Mouse (Mus musculus) MEL (cell line): ENCODE results near the gene Mitf. TPM values are rescaled to one million over a fixed set of nuclear protein-coding genes. Genes with fewer than 3 reads are reported as not detected.

Experiments used
- DNase-seq: peaks from one replicate; pipeline ENCODE4 v3.0.0; 2011; ENCODE audit warnings: low read depth, low spot score
- H3K27ac ChIP-seq: 2 replicates; pipeline ENCODE4 v1.5.1; 2012; ENCODE audit warnings: low read depth, mild to moderate bottlenecking, control low read depth, low read length, moderate library complexity; ENCODE audit not compliant: control insufficient read depth
- H3K27me3 ChIP-seq, 2 experiments: fragments of 150-350 bp in 1 of 2; sonication (generic) in 1 of 2; 2 replicates each; pipeline ENCODE4 v1.6.1; 2012; ENCODE audit warnings: low read length in 2 of 2, mild to moderate bottlenecking in 2 of 2, improper control_type of control experiment in 1 of 2, moderate library complexity in 1 of 2; ENCODE audit not compliant: insufficient read depth in 2 of 2, control insufficient read depth in 1 of 2
- H3K36me3 ChIP-seq, 2 experiments: 2 replicates each; pipeline ENCODE4 v1.6.1; 2012 to 2014; ENCODE audit warnings: low read length in 2 of 2, improper control_type of control experiment in 1 of 2, inconsistent platforms in 1 of 2, mild to moderate bottlenecking in 1 of 2; ENCODE audit not compliant: insufficient read depth in 2 of 2, control insufficient read depth in 1 of 2
- H3K4me1 ChIP-seq, 2 experiments: fragments of 150-350 bp in 1 of 2; sonication (generic) in 1 of 2; 2 replicates each; pipeline ENCODE4 v1.6.1; 2012; ENCODE audit warnings: low read length in 2 of 2, improper control_type of control experiment in 1 of 2, mild to moderate bottlenecking in 1 of 2; ENCODE audit not compliant: insufficient read depth in 2 of 2, control insufficient read depth in 1 of 2
- H3K4me3 ChIP-seq, 2 experiments: fragments of 150-350 bp in 1 of 2; sonication (generic) in 1 of 2; 2 replicates each; pipeline ENCODE4 v1.5.1; 2012; ENCODE audit warnings: low read depth in 2 of 2, low read length in 2 of 2, mild to moderate bottlenecking in 2 of 2, moderate library complexity in 2 of 2, control low read depth in 1 of 2, improper control_type of control experiment in 1 of 2; ENCODE audit not compliant: control insufficient read depth in 1 of 2, insufficient read depth in 1 of 2
- H3K79me2 ChIP-seq: 2 replicates; pipeline ENCODE4 v1.6.1; 2012; ENCODE audit warnings: mild to moderate bottlenecking, low read length, moderate library complexity; ENCODE audit not compliant: control insufficient read depth, poor library complexity, insufficient read depth
- H3K9ac ChIP-seq: 2 replicates; pipeline ENCODE4 v1.6.1; 2012; ENCODE audit warnings: low read depth, mild to moderate bottlenecking, control low read depth, low read length, moderate library complexity; ENCODE audit not compliant: control insufficient read depth, poor library complexity, severe bottlenecking
- H3K9me3 ChIP-seq: fragments of 150-350 bp; sonication (generic); replicated peaks from 2 replicates; pipeline ENCODE4 v1.6.1; 2012; ENCODE audit warnings: mild to moderate bottlenecking, low read length, improper control_type of control experiment, moderate library complexity; ENCODE audit not compliant: insufficient read depth
- BHLHE40 ChIP-seq: IDR thresholded peaks from 2 replicates; pipeline ENCODE4 v1.6.1; 2012; ENCODE audit warnings: low read depth, mild to moderate bottlenecking, inconsistent platforms, low read length, improper control_type of control experiment, borderline replicate concordance
- EP300 ChIP-seq, 2 experiments: IDR thresholded peaks; 2 replicates each; pipeline ENCODE4 v1.6.1; 2011; ENCODE audit warnings: improper control_type of control experiment in 2 of 2, low read length in 2 of 2, low read depth in 1 of 2, mild to moderate bottlenecking in 1 of 2
- GABPA ChIP-seq: IDR thresholded peaks from 2 replicates; pipeline ENCODE4 v1.6.1; 2012; ENCODE audit warnings: low read depth, mild to moderate bottlenecking, inconsistent platforms, low read length, improper control_type of control experiment, moderate library complexity
- GATA1 ChIP-seq: IDR thresholded peaks from 2 replicates; pipeline ENCODE4 v1.6.1; 2011; ENCODE audit warnings: low read depth, low read length, improper control_type of control experiment
- MAX ChIP-seq: IDR thresholded peaks from 2 replicates; pipeline ENCODE4 v1.6.1; 2011; ENCODE audit warnings: low read length, improper control_type of control experiment
- MAZ ChIP-seq: IDR thresholded peaks from 2 replicates; pipeline ENCODE4 v1.6.1; 2012; ENCODE audit warnings: low read depth, mild to moderate bottlenecking, inconsistent platforms, low read length, improper control_type of control experiment
- MEF2A ChIP-seq: IDR thresholded peaks from 2 replicates; pipeline ENCODE4 v1.6.1; 2014; ENCODE audit warnings: low read depth, mild to moderate bottlenecking, inconsistent platforms, low read length, improper control_type of control experiment; ENCODE audit not compliant: poor library complexity, insufficient replicate concordance, severe bottlenecking; ENCODE audit errors: extremely low read depth
- MXI1 ChIP-seq: IDR thresholded peaks from 2 replicates; pipeline ENCODE4 v1.6.1; 2011; ENCODE audit warnings: mild to moderate bottlenecking, low read depth, low read length, improper control_type of control experiment
- MYB ChIP-seq: IDR thresholded peaks from 2 replicates; pipeline ENCODE4 v1.6.1; 2011; ENCODE audit warnings: mild to moderate bottlenecking, low read depth, low read length, improper control_type of control experiment
- NELFE ChIP-seq: IDR thresholded peaks from 2 replicates; pipeline ENCODE4 v1.6.1; 2011; ENCODE audit warnings: low read depth, low read length, improper control_type of control experiment
- POLR2AphosphoS2 ChIP-seq: IDR thresholded peaks from 2 replicates; pipeline ENCODE4 v1.6.1; 2011; ENCODE audit warnings: low read length, improper control_type of control experiment
- RCOR1 ChIP-seq: IDR thresholded peaks from 2 replicates; pipeline ENCODE4 v1.6.1; 2012; ENCODE audit warnings: low read depth, mild to moderate bottlenecking, inconsistent platforms, low read length, improper control_type of control experiment
- SIN3A ChIP-seq: IDR thresholded peaks from 2 replicates; pipeline ENCODE4 v1.6.1; 2012; ENCODE audit warnings: low read length, improper control_type of control experiment, inconsistent platforms
- TAL1 ChIP-seq: IDR thresholded peaks from 2 replicates; pipeline ENCODE4 v1.6.1; 2012; ENCODE audit warnings: mild to moderate bottlenecking, inconsistent platforms, low read length, moderate library complexity, mixed read lengths
- TBP ChIP-seq: IDR thresholded peaks from 2 replicates; pipeline ENCODE4 v1.8.0; 2011; ENCODE audit warnings: low read depth, low read length, improper control_type of control experiment
- UBTF ChIP-seq: IDR thresholded peaks from 2 replicates; pipeline ENCODE4 v1.6.1; 2012; ENCODE audit warnings: low read depth, mild to moderate bottlenecking, inconsistent platforms, low read length, improper control_type of control experiment, moderate library complexity, borderline replicate concordance; ENCODE audit not compliant: insufficient read depth
- USF1 ChIP-seq: IDR thresholded peaks from 2 replicates; pipeline ENCODE4 v1.6.1; 2014; ENCODE audit warnings: low read depth, mild to moderate bottlenecking, inconsistent platforms, low read length, improper control_type of control experiment, moderate library complexity
- USF2 ChIP-seq, 2 experiments: IDR thresholded peaks; 2 replicates each; pipeline ENCODE4 v1.6.1; 2011 to 2012; ENCODE audit warnings: improper control_type of control experiment in 2 of 2, low read length in 2 of 2, borderline replicate concordance in 1 of 2, inconsistent platforms in 1 of 2, low read depth in 1 of 2, mild to moderate bottlenecking in 1 of 2; ENCODE audit not compliant: insufficient read depth in 1 of 2
- ZC3H11A ChIP-seq: IDR thresholded peaks from 2 replicates; pipeline ENCODE4 v1.6.1; 2012; ENCODE audit warnings: low read depth, mild to moderate bottlenecking, inconsistent platforms, low read length, improper control_type of control experiment
- ZKSCAN1 ChIP-seq: IDR thresholded peaks from 2 replicates; pipeline ENCODE4 v1.6.1; 2012; ENCODE audit warnings: low read depth, mild to moderate bottlenecking, inconsistent platforms, low read length, improper control_type of control experiment, moderate library complexity
- ZMIZ1 ChIP-seq: IDR thresholded peaks from 2 replicates; pipeline ENCODE4 v1.6.1; 2012; ENCODE audit warnings: low read depth, mild to moderate bottlenecking, inconsistent platforms, low read length, improper control_type of control experiment, moderate library complexity
- ZNF384 ChIP-seq: IDR thresholded peaks from 2 replicates; pipeline ENCODE4 v1.6.1; 2012; ENCODE audit warnings: low read depth, mild to moderate bottlenecking, inconsistent platforms, low read length, improper control_type of control experiment
- polyA plus RNA-seq, 2 experiments: library from polyadenylated mRNA; stranded (reverse) in 1 of 2; unstranded in 1 of 2; fragments of >175 nt in 1 of 2; fragments of >200 nt in 1 of 2; gene quantifications; 2 replicates each; pipeline versions ENCODE4 v1.2.1 to v1.2.4; 2012; ENCODE audit warnings: low replicate concordance in 2 of 2, low read depth in 1 of 2; ENCODE audit not compliant: insufficient read length in 2 of 2, insufficient read depth in 1 of 2, missing spikeins in 1 of 2
- total RNA-seq: library from RNA; depleted of rRNA; stranded (reverse); fragments of 300-350 nt; gene quantifications from 2 replicates; pipeline ENCODE4 v1.2.3, GENCODE M21; 2012

Gene Mitf
- total and polyA plus RNA-seq, 3 experiments: 1.8 to 2.1 TPM; not detected in 1

DNA sequence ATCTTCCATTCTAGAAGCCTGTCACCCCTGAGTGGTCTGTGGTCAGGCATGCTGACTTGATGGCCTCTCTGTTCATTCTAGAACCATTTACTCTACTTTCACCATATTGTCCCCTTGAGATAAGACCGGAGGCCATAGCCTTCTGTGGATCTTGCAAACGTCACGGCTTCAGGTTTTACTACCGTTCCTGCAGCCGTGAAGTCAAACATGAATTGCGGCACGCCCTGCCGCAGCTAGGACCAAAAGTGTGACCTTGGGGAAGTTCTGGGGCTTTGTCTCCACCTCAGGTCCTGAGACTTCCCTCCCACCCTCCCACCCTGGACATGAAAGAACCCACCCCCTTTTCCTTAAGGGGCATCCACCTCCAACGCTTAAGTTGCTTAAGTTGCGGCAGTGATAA, 149.8 kb downstream of the Mitf start:
- no peak for TF ChIP-seq GATA1
- TF ChIP-seq POLR2AphosphoS2: no peak
- TF ChIP-seq, all 39 proteins: peak for 0
- DNase-seq: no peak
- H3K36me3 ChIP-seq: no peaks in the 10 kb centered on the region

DNA sequence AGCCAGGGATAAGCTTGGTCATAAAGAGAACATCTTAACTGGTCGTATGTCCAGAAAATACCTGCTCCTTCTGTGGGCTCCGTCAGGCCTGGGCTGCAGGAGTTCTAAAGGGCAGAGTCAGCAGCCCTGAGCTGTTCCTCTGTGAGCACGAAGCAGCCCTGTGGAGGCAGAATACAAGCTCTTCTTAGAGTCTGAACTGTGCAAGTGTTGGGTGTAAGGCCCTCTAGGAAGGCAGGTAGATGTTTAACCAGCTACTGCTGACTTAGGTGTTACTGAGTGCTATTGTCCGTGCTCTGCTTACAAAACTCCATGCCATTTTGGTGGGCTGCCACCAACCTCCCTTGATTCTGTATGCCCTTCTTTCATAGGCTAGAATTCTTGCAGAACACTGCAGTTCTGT, 151.4 kb downstream of the Mitf start:
- DNase-seq: no peak
- H3K27ac ChIP-seq: no peak overlapping the region
- H3K9ac ChIP-seq: no peak overlapping the region
- no peaks in the 10 kb centered on the region for H3K79me2 ChIP-seq
- H3K9me3 ChIP-seq: no peaks in the 10 kb centered on the region
- no peaks in the 10 kb centered on the region; a peak in 1 of 4 replicates for H3K4me1 ChIP-seq
- H3K27me3 ChIP-seq: no peaks in the 10 kb centered on the region
- TF ChIP-seq MAX: no peak
- no peak for TF ChIP-seq ZMIZ1
- TF ChIP-seq NELFE: no peak
- H3K4me3 ChIP-seq: no peak overlapping the region
- H3K36me3 ChIP-seq: no peaks in the 10 kb centered on the region; a peak in 1 of 4 replicates

More for the DNA sequence above, 149.8 kb downstream of the Mitf start:
- no peaks in the 10 kb centered on the region for H3K9me3 ChIP-seq
- H3K4me3 ChIP-seq: no peak overlapping the region
- H3K4me1 ChIP-seq: no peaks in the 10 kb centered on the region
- no peaks in the 10 kb centered on the region for H3K27me3 ChIP-seq
- H3K9ac ChIP-seq: no peak overlapping the region
- H3K27ac ChIP-seq: no peak overlapping the region
- no peaks in the 10 kb centered on the region for H3K79me2 ChIP-seq

DNA sequence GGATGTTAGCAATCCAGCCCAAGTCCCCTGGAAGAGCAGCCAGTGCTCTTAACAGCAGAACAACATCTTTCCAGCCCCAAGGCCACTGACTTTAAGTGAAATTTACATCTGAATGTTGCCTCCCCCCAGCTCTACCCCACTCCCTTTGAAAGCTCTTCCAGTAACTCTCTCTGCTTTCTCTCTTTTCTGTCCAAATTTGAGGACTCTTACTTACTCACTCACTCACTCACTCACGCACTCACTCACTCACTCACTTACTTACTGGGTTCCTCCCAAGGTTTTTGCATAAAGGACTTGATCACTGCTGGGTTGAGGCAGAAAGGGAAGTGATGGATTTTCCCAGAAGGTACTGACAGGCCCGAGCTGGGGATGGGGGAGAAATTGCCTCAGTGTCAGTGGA, 154.9 kb downstream of the Mitf start:
- H3K4me3 ChIP-seq: no peak overlapping the region
- TF ChIP-seq ZC3H11A (no peak), MAZ (no peak), USF1 (no peak), MEF2A (no peak), GABPA (no peak), SIN3A (no peak), USF2 (IDR thresholded peaks at IDR 0.05; ENCODE audit: borderline replicate concordance in 1 of 2, insufficient read depth in 1 of 2, low read depth in 1 of 2, low read length in 2 of 2) (no peak), RCOR1 (no peak), ZKSCAN1 (no peak), POLR2AphosphoS2 (no peak), MXI1 (no peak), TBP (no peak), TAL1 (no peak), EP300 (IDR thresholded peaks at IDR 0.05; ENCODE audit: low read depth in 1 of 2, low read length in 2 of 2) (no peak), UBTF (no peak), MYB (no peak), BHLHE40 (no peak), ZNF384 (no peak)
- H3K79me2 ChIP-seq: no peaks in the 10 kb centered on the region
- H3K36me3 ChIP-seq: peaks cover 0 to 6% of the 10 kb centered on the region in 2 experiments; a peak in 2 of 4 replicates
- DNase-seq: no peak
- H3K27ac ChIP-seq: no peak overlapping the region
- H3K9ac ChIP-seq: no peak overlapping the region
- no peaks in the 10 kb centered on the region for H3K9me3 ChIP-seq
- H3K4me1 ChIP-seq: peaks cover 0 to 7% of the 10 kb centered on the region in 2 experiments; a peak in 2 of 4 replicates
- H3K27me3 ChIP-seq: no peaks in the 10 kb centered on the region
